Mouse (Mus musculus): ENCODE data around the gene Thsd4. TPM values are rescaled to one million over a fixed set of nuclear protein-coding genes. Genes with fewer than 3 reads are reported as not detected.
"Not testable (repeated sequence)": the region's sequence is repeated elsewhere in the genome, so short reads cannot be mapped to it uniquely, and the experiment has no call there.

The Thsd4 gene
- total and polyA plus RNA-seq, 2 experiments = 0.70 to 0.92 TPM

GRCm38 (mm10) chr9:60274503-60274902, 247.3 kb downstream of the Thsd4 start:
- peak; percentile 21 for DNase-seq (ENCODE audit: extremely low read depth, low read depth, low spot score)
- 20% methylated on average over 4 of the region's 4 CpGs for WGBS
- TF ChIP-seq POLR2A (IDR thresholded peaks at IDR 0.05; ENCODE audit: extremely low read depth, insufficient read depth, low read length) (no peak), CTCF (IDR thresholded peaks at IDR 0.05; ENCODE audit: low read depth, low read length) (no peak)
- Histone ChIP-seq H3K27me3 (ENCODE audit: control insufficient read depth, insufficient read depth, low read length) (no peaks in the 10 kb centered on the region), H3K36me3 (ENCODE audit: control insufficient read depth, insufficient read depth, low read length) (no peaks in the 10 kb centered on the region), H3K4me1 (ENCODE audit: control insufficient read depth, insufficient read depth, low read length) (no peaks in the 10 kb centered on the region), H3K4me3 (ENCODE audit: insufficient read depth, low read depth, low read length) (no peak overlapping the region), H3K27ac (replicated peaks; ENCODE audit: insufficient read depth, low read depth, low read length) (no peak overlapping the region), H3K79me2 (ENCODE audit: control insufficient read depth, insufficient read depth, low read length) (no peaks in the 10 kb centered on the region), H3K9ac (ENCODE audit: low read depth, low read length) (no peak overlapping the region)

GRCm38 (mm10) chr9:60272345-60272744, 249.5 kb downstream of the Thsd4 start:
- H3K79me2 ChIP-seq (ENCODE audit: control insufficient read depth, insufficient read depth, low read length); DNase-seq (ENCODE audit: extremely low read depth, low read depth, low spot score); H3K36me3 ChIP-seq (ENCODE audit: control insufficient read depth, insufficient read depth, low read length); H3K27me3 ChIP-seq (ENCODE audit: control insufficient read depth, insufficient read depth, low read length); H3K27ac ChIP-seq (replicated peaks; ENCODE audit: insufficient read depth, low read depth, low read length); H3K4me1 ChIP-seq (ENCODE audit: control insufficient read depth, insufficient read depth, low read length); H3K9ac ChIP-seq (ENCODE audit: low read depth, low read length); H3K4me3 ChIP-seq (ENCODE audit: insufficient read depth, low read depth, low read length): not testable (repeated sequence)
- WGBS = 85% methylated on average over 8 of the region's 8 CpGs

- H3K79me2 ChIP-seq (ENCODE audit: control insufficient read depth, insufficient read depth, low read length) = no peaks in the 10 kb centered on the region
- no peak overlapping the region for H3K9ac ChIP-seq (ENCODE audit: low read depth, low read length)
Observed at GRCm38 (mm10) chr9:60271940-60272339, 249.9 kb downstream of the Thsd4 start.

GRCm38 (mm10) chr9:60269807-60270206, 252.0 kb downstream of the Thsd4 start:
- TF ChIP-seq POLR2A (IDR thresholded peaks at IDR 0.05; ENCODE audit: extremely low read depth, insufficient read depth, low read length) = no peak
- Histone ChIP-seq H3K4me3 (ENCODE audit: insufficient read depth, low read depth, low read length) (no peak overlapping the region), H3K4me1 (ENCODE audit: control insufficient read depth, insufficient read depth, low read length) (no peaks in the 10 kb centered on the region), H3K36me3 (ENCODE audit: control insufficient read depth, insufficient read depth, low read length) (no peaks in the 10 kb centered on the region), H3K9ac (ENCODE audit: low read depth, low read length) (no peak overlapping the region), H3K27me3 (ENCODE audit: control insufficient read depth, insufficient read depth, low read length) (no peaks in the 10 kb centered on the region), H3K79me2 (ENCODE audit: control insufficient read depth, insufficient read depth, low read length) (no peaks in the 10 kb centered on the region), H3K27ac (replicated peaks; ENCODE audit: insufficient read depth, low read depth, low read length) (no peak overlapping the region)
- WGBS = 72% methylated on average over 5 of the region's 5 CpGs
- DNase-seq (ENCODE audit: extremely low read depth, low read depth, low spot score) = no peak

More at GRCm38 (mm10) chr9:60271940-60272339, 249.9 kb downstream of the Thsd4 start:
- no peaks in the 10 kb centered on the region for H3K27me3 ChIP-seq (ENCODE audit: control insufficient read depth, insufficient read depth, low read length)
- no peak overlapping the region for H3K27ac ChIP-seq (replicated peaks; ENCODE audit: insufficient read depth, low read depth, low read length)
- no peak for TF ChIP-seq POLR2A (IDR thresholded peaks at IDR 0.05; ENCODE audit: extremely low read depth, insufficient read depth, low read length)
- no peak for TF ChIP-seq CTCF (IDR thresholded peaks at IDR 0.05; ENCODE audit: low read depth, low read length)
- H3K4me1 ChIP-seq (ENCODE audit: control insufficient read depth, insufficient read depth, low read length) = no peaks in the 10 kb centered on the region
- 82% methylated on average over 2 of the region's 2 CpGs for WGBS
- no peaks in the 10 kb centered on the region for H3K36me3 ChIP-seq (ENCODE audit: control insufficient read depth, insufficient read depth, low read length)
- no peak for DNase-seq (ENCODE audit: extremely low read depth, low read depth, low spot score)
- no peak overlapping the region for H3K4me3 ChIP-seq (ENCODE audit: insufficient read depth, low read depth, low read length)

- Histone ChIP-seq H3K4me3 (ENCODE audit: insufficient read depth, low read depth, low read length) (no peak overlapping the region), H3K79me2 (ENCODE audit: control insufficient read depth, insufficient read depth, low read length) (no peaks in the 10 kb centered on the region), H3K27ac (replicated peaks; ENCODE audit: insufficient read depth, low read depth, low read length) (no peak overlapping the region), H3K9ac (ENCODE audit: low read depth, low read length) (no peak overlapping the region), H3K36me3 (ENCODE audit: control insufficient read depth, insufficient read depth, low read length) (no peaks in the 10 kb centered on the region), H3K27me3 (ENCODE audit: control insufficient read depth, insufficient read depth, low read length) (no peaks in the 10 kb centered on the region), H3K4me1 (ENCODE audit: control insufficient read depth, insufficient read depth, low read length) (no peaks in the 10 kb centered on the region)
- TF ChIP-seq CTCF (IDR thresholded peaks at IDR 0.05; ENCODE audit: low read depth, low read length) (no peak), POLR2A (IDR thresholded peaks at IDR 0.05; ENCODE audit: extremely low read depth, insufficient read depth, low read length) (no peak)
- no peak for DNase-seq (ENCODE audit: extremely low read depth, low read depth, low spot score)
- WGBS = 85% methylated on average over 5 of the region's 5 CpGs
Observed at GRCm38 (mm10) chr9:60267273-60267626, 254.6 kb downstream of the Thsd4 start.

GRCm38 (mm10) chr9:60266583-60267272, 255.1 kb downstream of the Thsd4 start:
- Histone ChIP-seq H3K36me3 (ENCODE audit: control insufficient read depth, insufficient read depth, low read length) (no peaks in the 10 kb centered on the region), H3K4me3 (ENCODE audit: insufficient read depth, low read depth, low read length) (no peak overlapping the region), H3K4me1 (ENCODE audit: control insufficient read depth, insufficient read depth, low read length) (no peaks in the 10 kb centered on the region), H3K27ac (replicated peaks; ENCODE audit: insufficient read depth, low read depth, low read length) (no peak overlapping the region), H3K79me2 (ENCODE audit: control insufficient read depth, insufficient read depth, low read length) (no peaks in the 10 kb centered on the region), H3K9ac (ENCODE audit: low read depth, low read length) (no peak overlapping the region), H3K27me3 (ENCODE audit: control insufficient read depth, insufficient read depth, low read length) (no peaks in the 10 kb centered on the region)
- TF ChIP-seq POLR2A (IDR thresholded peaks at IDR 0.05; ENCODE audit: extremely low read depth, insufficient read depth, low read length) (no peak), CTCF (IDR thresholded peaks at IDR 0.05; ENCODE audit: low read depth, low read length) (no peak)
- DNase-seq (ENCODE audit: extremely low read depth, low read depth, low spot score) = no peak
- WGBS = 89% methylated on average over 15 of the region's 15 CpGs
